Mouse (Mus musculus) MEL (cell line): Measurements from ENCODE around the gene Smurf2. TPM values are rescaled to one million over a fixed set of nuclear protein-coding genes. Genes with fewer than 3 reads are reported as not detected.

Source experiments
- DNase-seq: peaks from one replicate; pipeline ENCODE4 v3.0.0; 2011; ENCODE audit warnings: low read depth, low spot score
- H3K27ac ChIP-seq: 2 replicates; pipeline ENCODE4 v1.5.1; 2012; ENCODE audit warnings: low read depth, mild to moderate bottlenecking, control low read depth, low read length, moderate library complexity; ENCODE audit not compliant: control insufficient read depth
- H3K27me3 ChIP-seq, 2 experiments: fragments of 150-350 bp in 1 of 2; sonication (generic) in 1 of 2; 2 replicates each; pipeline ENCODE4 v1.6.1; 2012; ENCODE audit warnings: low read length in 2 of 2, mild to moderate bottlenecking in 2 of 2, improper control_type of control experiment in 1 of 2, moderate library complexity in 1 of 2; ENCODE audit not compliant: insufficient read depth in 2 of 2, control insufficient read depth in 1 of 2
- H3K36me3 ChIP-seq, 2 experiments: 2 replicates each; pipeline ENCODE4 v1.6.1; 2012 to 2014; ENCODE audit warnings: low read length in 2 of 2, improper control_type of control experiment in 1 of 2, inconsistent platforms in 1 of 2, mild to moderate bottlenecking in 1 of 2; ENCODE audit not compliant: insufficient read depth in 2 of 2, control insufficient read depth in 1 of 2
- H3K4me1 ChIP-seq, 2 experiments: fragments of 150-350 bp in 1 of 2; sonication (generic) in 1 of 2; 2 replicates each; pipeline ENCODE4 v1.6.1; 2012; ENCODE audit warnings: low read length in 2 of 2, improper control_type of control experiment in 1 of 2, mild to moderate bottlenecking in 1 of 2; ENCODE audit not compliant: insufficient read depth in 2 of 2, control insufficient read depth in 1 of 2
- H3K4me3 ChIP-seq, 2 experiments: fragments of 150-350 bp in 1 of 2; sonication (generic) in 1 of 2; 2 replicates each; pipeline ENCODE4 v1.5.1; 2012; ENCODE audit warnings: low read depth in 2 of 2, low read length in 2 of 2, mild to moderate bottlenecking in 2 of 2, moderate library complexity in 2 of 2, control low read depth in 1 of 2, improper control_type of control experiment in 1 of 2; ENCODE audit not compliant: control insufficient read depth in 1 of 2, insufficient read depth in 1 of 2
- H3K79me2 ChIP-seq: 2 replicates; pipeline ENCODE4 v1.6.1; 2012; ENCODE audit warnings: mild to moderate bottlenecking, low read length, moderate library complexity; ENCODE audit not compliant: control insufficient read depth, poor library complexity, insufficient read depth
- H3K9ac ChIP-seq: 2 replicates; pipeline ENCODE4 v1.6.1; 2012; ENCODE audit warnings: low read depth, mild to moderate bottlenecking, control low read depth, low read length, moderate library complexity; ENCODE audit not compliant: control insufficient read depth, poor library complexity, severe bottlenecking
- H3K9me3 ChIP-seq: fragments of 150-350 bp; sonication (generic); replicated peaks from 2 replicates; pipeline ENCODE4 v1.6.1; 2012; ENCODE audit warnings: mild to moderate bottlenecking, low read length, improper control_type of control experiment, moderate library complexity; ENCODE audit not compliant: insufficient read depth
- BHLHE40 ChIP-seq: IDR thresholded peaks from 2 replicates; pipeline ENCODE4 v1.6.1; 2012; ENCODE audit warnings: low read depth, mild to moderate bottlenecking, inconsistent platforms, low read length, improper control_type of control experiment, borderline replicate concordance
- CHD1 ChIP-seq: IDR thresholded peaks from 2 replicates; pipeline ENCODE4 v1.6.1; 2012; ENCODE audit warnings: low read depth, mild to moderate bottlenecking, inconsistent platforms, low read length, improper control_type of control experiment
- CHD2 ChIP-seq: IDR thresholded peaks from 2 replicates; pipeline ENCODE4 v1.6.1; 2011; ENCODE audit warnings: low read length, improper control_type of control experiment
- CTCF ChIP-seq, 3 experiments: IDR thresholded peaks in 2 of 3; conservative IDR thresholded peaks in 1 of 3; 2 replicates each; pipeline ENCODE4 v1.5.1; 2011 to 2012; ENCODE audit warnings: low read length in 3 of 3, low read depth in 2 of 3, mild to moderate bottlenecking in 2 of 3, improper control_type of control experiment in 1 of 3, inconsistent platforms in 1 of 3, mixed read lengths in 1 of 3, moderate library complexity in 1 of 3; ENCODE audit not compliant: control insufficient read depth in 1 of 3, insufficient read depth in 1 of 3, poor library complexity in 1 of 3, severe bottlenecking in 1 of 3
- E2F4 ChIP-seq: IDR thresholded peaks from 2 replicates; pipeline ENCODE4 v1.6.1; 2011; ENCODE audit warnings: low read depth, low read length, improper control_type of control experiment, borderline replicate concordance
- EP300 ChIP-seq, 2 experiments: IDR thresholded peaks; 2 replicates each; pipeline ENCODE4 v1.6.1; 2011; ENCODE audit warnings: improper control_type of control experiment in 2 of 2, low read length in 2 of 2, low read depth in 1 of 2, mild to moderate bottlenecking in 1 of 2
- ETS1 ChIP-seq: IDR thresholded peaks from 2 replicates; pipeline ENCODE4 v1.6.1; 2012; ENCODE audit warnings: low read depth, mild to moderate bottlenecking, inconsistent platforms, low read length, improper control_type of control experiment, moderate library complexity
- GABPA ChIP-seq: IDR thresholded peaks from 2 replicates; pipeline ENCODE4 v1.6.1; 2012; ENCODE audit warnings: low read depth, mild to moderate bottlenecking, inconsistent platforms, low read length, improper control_type of control experiment, moderate library complexity
- HCFC1 ChIP-seq: IDR thresholded peaks from 2 replicates; pipeline ENCODE4 v1.6.1; 2012; ENCODE audit warnings: low read depth, mild to moderate bottlenecking, inconsistent platforms, low read length, improper control_type of control experiment, moderate library complexity
- JUND ChIP-seq: IDR thresholded peaks from 2 replicates; pipeline ENCODE4 v1.6.1; 2011; ENCODE audit warnings: low read depth, mild to moderate bottlenecking, improper control_type of control experiment, low read length
- KAT2A ChIP-seq: conservative IDR thresholded peaks from 2 replicates; pipeline ENCODE4 v1.6.1; 2012; ENCODE audit warnings: low read depth, low read length, improper control_type of control experiment, inconsistent platforms
- MAFK ChIP-seq: IDR thresholded peaks from 2 replicates; pipeline ENCODE4 v1.6.1; 2011; ENCODE audit warnings: low read depth, mild to moderate bottlenecking, low read length, improper control_type of control experiment, borderline replicate concordance
- MAX ChIP-seq: IDR thresholded peaks from 2 replicates; pipeline ENCODE4 v1.6.1; 2011; ENCODE audit warnings: low read length, improper control_type of control experiment
- MAZ ChIP-seq: IDR thresholded peaks from 2 replicates; pipeline ENCODE4 v1.6.1; 2012; ENCODE audit warnings: low read depth, mild to moderate bottlenecking, inconsistent platforms, low read length, improper control_type of control experiment
- MEF2A ChIP-seq: IDR thresholded peaks from 2 replicates; pipeline ENCODE4 v1.6.1; 2014; ENCODE audit warnings: low read depth, mild to moderate bottlenecking, inconsistent platforms, low read length, improper control_type of control experiment; ENCODE audit not compliant: poor library complexity, insufficient replicate concordance, severe bottlenecking; ENCODE audit errors: extremely low read depth
- MXI1 ChIP-seq: IDR thresholded peaks from 2 replicates; pipeline ENCODE4 v1.6.1; 2011; ENCODE audit warnings: mild to moderate bottlenecking, low read depth, low read length, improper control_type of control experiment
- MYB ChIP-seq: IDR thresholded peaks from 2 replicates; pipeline ENCODE4 v1.6.1; 2011; ENCODE audit warnings: mild to moderate bottlenecking, low read depth, low read length, improper control_type of control experiment
- MYC ChIP-seq: IDR thresholded peaks from 2 replicates; pipeline ENCODE4 v1.6.1; 2011; ENCODE audit warnings: low read depth, mild to moderate bottlenecking, low read length, improper control_type of control experiment, moderate library complexity
- NELFE ChIP-seq: IDR thresholded peaks from 2 replicates; pipeline ENCODE4 v1.6.1; 2011; ENCODE audit warnings: low read depth, low read length, improper control_type of control experiment
- NRF1 ChIP-seq: IDR thresholded peaks from 2 replicates; pipeline ENCODE4 v1.6.1; 2014; ENCODE audit warnings: low read depth, mild to moderate bottlenecking, inconsistent platforms, low read length, improper control_type of control experiment, moderate library complexity; ENCODE audit not compliant: poor library complexity, insufficient read depth, severe bottlenecking
- POLR2A ChIP-seq, 2 experiments: IDR thresholded peaks; 2 replicates each; pipeline ENCODE4 v1.6.1; 2011 to 2012; ENCODE audit warnings: low read length in 2 of 2, mild to moderate bottlenecking in 2 of 2, control low read depth in 1 of 2, improper control_type of control experiment in 1 of 2, low read depth in 1 of 2, moderate library complexity in 1 of 2; ENCODE audit not compliant: control insufficient read depth in 1 of 2, insufficient read depth in 1 of 2, poor library complexity in 1 of 2
- POLR2AphosphoS5 ChIP-seq: IDR thresholded peaks from 2 replicates; pipeline ENCODE4 v1.6.1; 2012; ENCODE audit warnings: low read depth, borderline replicate concordance, mild to moderate bottlenecking, inconsistent platforms, low read length, moderate library complexity, mixed read lengths
- RAD21 ChIP-seq: IDR thresholded peaks from 2 replicates; pipeline ENCODE4 v1.6.1; 2011; ENCODE audit warnings: mild to moderate bottlenecking, low read depth, low read length, improper control_type of control experiment
- SIN3A ChIP-seq: IDR thresholded peaks from 2 replicates; pipeline ENCODE4 v1.6.1; 2012; ENCODE audit warnings: low read length, improper control_type of control experiment, inconsistent platforms
- TAL1 ChIP-seq: IDR thresholded peaks from 2 replicates; pipeline ENCODE4 v1.6.1; 2012; ENCODE audit warnings: mild to moderate bottlenecking, inconsistent platforms, low read length, moderate library complexity, mixed read lengths
- TCF12 ChIP-seq: IDR thresholded peaks from 2 replicates; pipeline ENCODE4 v1.6.1; 2014; ENCODE audit warnings: low read depth, mild to moderate bottlenecking, inconsistent platforms, low read length, improper control_type of control experiment, moderate library complexity
- UBTF ChIP-seq: IDR thresholded peaks from 2 replicates; pipeline ENCODE4 v1.6.1; 2012; ENCODE audit warnings: low read depth, mild to moderate bottlenecking, inconsistent platforms, low read length, improper control_type of control experiment, moderate library complexity, borderline replicate concordance; ENCODE audit not compliant: insufficient read depth
- USF1 ChIP-seq: IDR thresholded peaks from 2 replicates; pipeline ENCODE4 v1.6.1; 2014; ENCODE audit warnings: low read depth, mild to moderate bottlenecking, inconsistent platforms, low read length, improper control_type of control experiment, moderate library complexity
- USF2 ChIP-seq, 2 experiments: IDR thresholded peaks; 2 replicates each; pipeline ENCODE4 v1.6.1; 2011 to 2012; ENCODE audit warnings: improper control_type of control experiment in 2 of 2, low read length in 2 of 2, borderline replicate concordance in 1 of 2, inconsistent platforms in 1 of 2, low read depth in 1 of 2, mild to moderate bottlenecking in 1 of 2; ENCODE audit not compliant: insufficient read depth in 1 of 2
- ZC3H11A ChIP-seq: IDR thresholded peaks from 2 replicates; pipeline ENCODE4 v1.6.1; 2012; ENCODE audit warnings: low read depth, mild to moderate bottlenecking, inconsistent platforms, low read length, improper control_type of control experiment
- ZKSCAN1 ChIP-seq: IDR thresholded peaks from 2 replicates; pipeline ENCODE4 v1.6.1; 2012; ENCODE audit warnings: low read depth, mild to moderate bottlenecking, inconsistent platforms, low read length, improper control_type of control experiment, moderate library complexity
- ZMIZ1 ChIP-seq: IDR thresholded peaks from 2 replicates; pipeline ENCODE4 v1.6.1; 2012; ENCODE audit warnings: low read depth, mild to moderate bottlenecking, inconsistent platforms, low read length, improper control_type of control experiment, moderate library complexity
- ZNF384 ChIP-seq: IDR thresholded peaks from 2 replicates; pipeline ENCODE4 v1.6.1; 2012; ENCODE audit warnings: low read depth, mild to moderate bottlenecking, inconsistent platforms, low read length, improper control_type of control experiment
- polyA plus RNA-seq, 2 experiments: library from polyadenylated mRNA; stranded (reverse) in 1 of 2; unstranded in 1 of 2; fragments of >175 nt in 1 of 2; fragments of >200 nt in 1 of 2; gene quantifications; 2 replicates each; pipeline versions ENCODE4 v1.2.1 to v1.2.4; 2012; ENCODE audit warnings: low replicate concordance in 2 of 2, low read depth in 1 of 2; ENCODE audit not compliant: insufficient read length in 2 of 2, insufficient read depth in 1 of 2, missing spikeins in 1 of 2
- total RNA-seq: library from RNA; depleted of rRNA; stranded (reverse); fragments of 300-350 nt; gene quantifications from 2 replicates; pipeline ENCODE4 v1.2.3, GENCODE M21; 2012

Gene Smurf2
- total and polyA plus RNA-seq, 3 experiments, result 15.5 to 67.0 (median 17.5) TPM

DNA sequence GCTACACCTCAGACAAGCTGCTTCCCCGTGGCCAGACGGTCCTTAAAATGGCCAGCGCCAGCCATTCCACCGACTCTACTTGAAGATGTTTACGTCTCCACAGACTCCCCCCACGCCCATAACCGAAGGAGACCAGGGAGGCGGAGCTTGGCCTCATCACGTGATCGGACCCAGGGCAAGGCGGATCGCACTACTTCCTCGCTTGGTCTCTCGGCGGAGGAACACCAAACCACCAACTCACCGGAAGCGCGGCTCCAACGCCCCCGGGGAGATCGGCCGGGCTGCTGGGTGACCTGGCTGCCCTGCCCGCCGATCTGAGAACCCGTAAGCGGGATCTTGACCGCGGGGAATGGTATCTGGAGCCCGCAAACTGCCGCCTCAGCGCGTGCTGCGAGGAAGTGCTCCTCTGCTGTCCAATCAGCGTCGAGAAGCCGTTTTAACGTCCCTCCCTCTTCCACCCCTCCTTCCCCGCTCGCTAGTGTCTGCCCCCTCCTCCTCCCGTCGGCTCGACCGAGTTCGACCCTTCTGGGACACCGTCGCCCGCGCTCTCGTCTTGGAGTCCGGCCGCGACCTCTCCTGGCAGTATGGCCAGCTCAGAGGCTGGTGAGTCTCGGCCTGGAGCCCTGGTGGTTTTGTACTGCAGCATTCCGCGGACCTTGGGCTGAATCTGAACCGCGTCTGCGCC is 131.6 kb downstream of the Smurf2 start, which contains the start of the genes Ddx5 and Cep95:
Gene Ddx5 (minus strand): TSS at position 411 of the 685 bp plus-strand sequence.
Gene Cep95 (plus strand): TSS at position 478 of the 685 bp plus-strand sequence.
- peak within 1 kb of the TSS; percentile 82 to 86 for H3K4me3 ChIP-seq
- H3K27ac ChIP-seq, result peak within 1 kb of the TSS; percentile 91
- TF ChIP-seq E2F4, result no peak
- TF ChIP-seq CTCF (IDR thresholded peaks at IDR 0.05 in 2 of 3, conservative IDR thresholded peaks at IDR 0.05 in 1 of 3; ENCODE audit: control insufficient read depth in 1 of 3, insufficient read depth in 1 of 3, low read depth in 2 of 3, low read length in 3 of 3, poor library complexity in 1 of 3, severe bottlenecking in 1 of 3), result peak in 1 of 3 experiments; percentile 28; a peak in 1 of 6 replicates
- TF ChIP-seq ZKSCAN1, result no peak
- peak; percentile 73 for TF ChIP-seq MYB
- TF ChIP-seq MAFK, result no peak
- no peak for TF ChIP-seq POLR2AphosphoS5
- TF ChIP-seq BHLHE40, result peak; percentile 87
- no peak for TF ChIP-seq RAD21
- TF ChIP-seq TAL1, result no peak
- no peak; the same call in 1 of the 2 replicates for TF ChIP-seq CHD2
- no peak for TF ChIP-seq ZNF384
- TF ChIP-seq GABPA, result no peak
- TF ChIP-seq MAX, result peak; percentile 90
- peak in 1 of 2 experiments; percentile 93; a peak in 3 of 4 replicates for TF ChIP-seq USF2 (IDR thresholded peaks at IDR 0.05; ENCODE audit: borderline replicate concordance in 1 of 2, insufficient read depth in 1 of 2, low read depth in 1 of 2, low read length in 2 of 2)
- no peak for TF ChIP-seq JUND
- TF ChIP-seq UBTF, result no peak
- peak; percentile 83 for TF ChIP-seq ZMIZ1
- TF ChIP-seq TCF12, result peak; percentile 59
- TF ChIP-seq SIN3A, result peak; percentile 66
- TF ChIP-seq MAZ, result peak; percentile 100
- TF ChIP-seq KAT2A, result peak; percentile 78
- no peak for TF ChIP-seq MEF2A
- peak; percentile 58; the same call in 1 of the 2 replicates for TF ChIP-seq MXI1
- peak; percentile 47; the same call in 1 of the 2 replicates for TF ChIP-seq ETS1
- no peak; the same call in 1 of the 2 replicates for TF ChIP-seq ZC3H11A
- peak; percentile 85 for TF ChIP-seq MYC
- TF ChIP-seq USF1, result peak; percentile 99
- peak; percentile 84 for TF ChIP-seq HCFC1
- peak; percentile 53; the same call in 1 of the 2 replicates for TF ChIP-seq CHD1
- no peak for TF ChIP-seq NRF1
- TF ChIP-seq NELFE, result peak; percentile 87
- TF ChIP-seq POLR2A (IDR thresholded peaks at IDR 0.05; ENCODE audit: control insufficient read depth in 1 of 2, insufficient read depth in 1 of 2, low read depth in 1 of 2, low read length in 2 of 2, poor library complexity in 1 of 2), result peak; percentile 80 to 91
- TF ChIP-seq EP300 (IDR thresholded peaks at IDR 0.05; ENCODE audit: low read depth in 1 of 2, low read length in 2 of 2), result peak in 1 of 2 experiments; percentile 57; a peak in 2 of 4 replicates
- peaks cover 45% of the 10 kb centered on the region for H3K79me2 ChIP-seq
- DNase-seq, result peak; percentile 100
- H3K4me1 ChIP-seq, result peaks cover 3 to 9% of the 10 kb centered on the region in 2 experiments
- peaks cover 31 to 37% of the 10 kb centered on the region in 2 experiments for H3K36me3 ChIP-seq
- no peaks in the 10 kb centered on the region for H3K9me3 ChIP-seq
- H3K27me3 ChIP-seq, result no peaks in the 10 kb centered on the region
- H3K9ac ChIP-seq, result peak within 1 kb of the TSS; percentile 96
